Mouse (Mus musculus): ENCODE data around the gene Gpam. TPM values are rescaled to one million over a fixed set of nuclear protein-coding genes. Genes with fewer than 3 reads are reported as not detected.

The Gpam gene
- total RNA-seq, 2 experiments from 2014 or later: 42.0 to 43.0 TPM

GRCm38 (mm10) chr19:55115532-55115931, 11.5 kb downstream of the Gpam start:
- DNase-seq (ENCODE audit: low spot score in 2 of 2): no peak
- intact Hi-C loops (cut with DNase I): no loop called here

DNA sequence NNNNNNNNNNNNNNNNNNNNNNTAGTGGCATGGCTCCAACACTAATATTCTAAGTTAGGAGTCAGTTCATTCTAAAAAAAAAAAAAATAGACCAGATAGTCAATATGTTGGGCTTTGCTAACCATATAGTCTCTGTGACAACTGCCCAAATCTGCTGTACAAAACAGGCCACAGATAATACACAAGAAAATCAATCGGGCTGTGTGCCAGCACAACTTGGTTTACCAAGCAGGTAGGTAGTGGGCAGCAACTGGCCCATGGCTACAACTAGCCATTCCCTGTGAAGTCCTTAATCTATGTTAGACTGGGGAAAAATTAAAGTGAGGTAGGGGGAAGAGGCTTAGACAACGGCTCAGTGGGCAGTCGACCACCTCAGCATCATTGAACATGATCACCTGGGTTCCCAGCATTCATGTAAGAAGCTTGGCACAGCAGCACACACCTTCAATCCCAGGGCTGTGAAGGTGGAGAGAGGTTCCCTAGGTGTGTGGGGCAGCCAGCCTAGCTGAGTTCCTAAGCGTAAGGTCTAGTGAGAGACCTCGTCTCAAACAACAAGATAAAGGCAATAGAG, 12.1 kb downstream of the Gpam start:
- no peak for DNase-seq (ENCODE audit: low spot score in 2 of 2)
- intact Hi-C loops (cut with DNase I): no loop called here

GRCm38 (mm10) chr19:55107896-55108295, 19.1 kb downstream of the Gpam start:
- intact Hi-C loops (cut with DNase I): no loop called here
- DNase-seq (ENCODE audit: low spot score in 2 of 2): no peak

DNA sequence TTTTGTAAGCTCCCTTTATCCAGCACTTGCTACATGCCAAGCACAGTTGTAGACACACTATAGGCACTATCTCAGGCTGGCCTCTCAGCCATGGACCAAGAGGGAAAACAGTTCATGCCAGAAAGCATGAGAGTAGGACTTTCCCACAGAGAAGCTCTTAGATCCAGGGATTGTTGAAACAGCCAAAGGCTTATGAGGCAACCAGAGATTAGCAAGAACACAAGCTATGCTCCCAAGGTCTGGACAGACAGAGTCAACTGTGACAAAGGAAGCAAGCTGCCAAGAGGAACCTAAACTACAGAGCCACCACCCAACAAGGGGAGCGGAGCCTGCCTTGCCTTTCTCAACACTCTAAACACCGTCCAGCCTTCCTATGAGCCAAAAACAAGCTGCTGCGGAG, 21.1 kb downstream of the Gpam start:
- intact Hi-C loops (cut with DNase I): no loop called here
- DNase-seq (ENCODE audit: low spot score in 2 of 2): no peak

- DNase-seq (ENCODE audit: low spot score in 2 of 2): peak; percentile 23 to 39
- intact Hi-C loops (cut with DNase I): no loop called here
These were observed 23.8 kb downstream of the Gpam start for GRCm38 (mm10) chr19:55103081-55103830.

DNA sequence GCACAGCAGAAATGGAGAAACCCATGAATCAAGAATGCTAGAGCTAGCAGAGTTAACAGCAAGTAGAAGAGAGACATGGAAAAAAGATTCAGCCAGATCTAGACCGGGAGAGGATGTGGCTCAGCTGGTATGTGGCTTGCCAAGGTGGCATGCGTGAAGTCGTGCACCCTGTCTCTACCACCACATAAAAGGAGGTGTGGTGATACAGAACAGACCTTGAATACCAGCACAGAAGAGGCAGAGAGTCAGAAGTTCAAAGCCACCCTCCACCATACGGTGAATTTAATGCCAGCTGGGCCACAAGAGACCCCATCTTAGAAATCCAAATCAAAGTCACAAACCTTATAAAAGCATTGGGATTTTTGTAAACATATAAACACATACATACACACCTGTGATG, 25.4 kb downstream of the Gpam start:
- DNase-seq (ENCODE audit: low spot score in 2 of 2): no peak
- intact Hi-C loops (cut with DNase I): no loop called here

DNA sequence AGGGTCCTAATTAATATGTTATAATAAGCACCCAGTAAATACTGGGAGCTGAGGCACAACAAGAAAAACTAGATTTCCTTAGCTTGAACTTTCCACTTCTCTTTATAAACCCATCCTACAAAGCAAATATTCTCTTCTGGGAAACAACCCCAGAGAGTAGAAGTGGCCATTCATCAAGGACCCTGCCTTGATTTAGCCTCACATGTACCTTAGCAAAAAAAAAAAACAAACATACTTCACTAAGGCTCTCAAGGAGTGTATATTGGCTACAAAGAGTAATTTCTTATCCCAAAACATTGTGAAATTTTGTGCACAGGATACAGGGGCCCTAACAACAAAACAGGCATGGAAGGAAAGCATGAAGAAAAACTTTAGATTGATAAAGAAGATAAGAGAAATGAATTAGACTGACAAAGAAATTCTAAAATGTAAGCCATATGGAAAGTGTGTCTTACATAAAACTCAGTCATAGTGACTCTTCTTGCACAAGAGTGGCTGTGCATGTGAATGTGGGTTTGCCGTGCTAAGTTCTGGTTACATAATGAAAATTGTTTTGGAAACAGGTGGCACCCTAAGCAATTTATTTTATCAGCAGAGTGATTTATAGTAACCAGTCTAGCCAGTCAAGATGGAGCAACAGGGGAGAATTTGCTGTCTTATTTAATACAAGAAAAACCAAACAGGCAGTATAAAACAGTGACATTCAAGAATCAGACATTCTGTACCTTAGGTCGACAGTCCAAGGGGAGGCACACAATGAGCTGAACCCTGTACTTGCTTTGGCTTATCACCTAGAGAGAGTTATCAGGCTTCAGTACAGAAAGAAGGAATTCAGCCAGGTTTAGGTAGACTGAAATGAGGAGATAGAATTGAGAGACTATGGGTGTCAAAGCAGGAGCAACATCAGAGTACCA, 26.6 kb downstream of the Gpam start:
- intact Hi-C loops (cut with DNase I): no loop called here
- no peak for DNase-seq (ENCODE audit: low spot score in 2 of 2)

- intact Hi-C loops (cut with DNase I): loop anchor here (5.0 to 10.0 kb wide), 2 partner anchors 98 to 205 kb away; no protein-coding TSS in a partner anchor
These were observed 27.6 kb downstream of the Gpam start for GRCm38 (mm10) chr19:55099184-55100160.

DNA sequence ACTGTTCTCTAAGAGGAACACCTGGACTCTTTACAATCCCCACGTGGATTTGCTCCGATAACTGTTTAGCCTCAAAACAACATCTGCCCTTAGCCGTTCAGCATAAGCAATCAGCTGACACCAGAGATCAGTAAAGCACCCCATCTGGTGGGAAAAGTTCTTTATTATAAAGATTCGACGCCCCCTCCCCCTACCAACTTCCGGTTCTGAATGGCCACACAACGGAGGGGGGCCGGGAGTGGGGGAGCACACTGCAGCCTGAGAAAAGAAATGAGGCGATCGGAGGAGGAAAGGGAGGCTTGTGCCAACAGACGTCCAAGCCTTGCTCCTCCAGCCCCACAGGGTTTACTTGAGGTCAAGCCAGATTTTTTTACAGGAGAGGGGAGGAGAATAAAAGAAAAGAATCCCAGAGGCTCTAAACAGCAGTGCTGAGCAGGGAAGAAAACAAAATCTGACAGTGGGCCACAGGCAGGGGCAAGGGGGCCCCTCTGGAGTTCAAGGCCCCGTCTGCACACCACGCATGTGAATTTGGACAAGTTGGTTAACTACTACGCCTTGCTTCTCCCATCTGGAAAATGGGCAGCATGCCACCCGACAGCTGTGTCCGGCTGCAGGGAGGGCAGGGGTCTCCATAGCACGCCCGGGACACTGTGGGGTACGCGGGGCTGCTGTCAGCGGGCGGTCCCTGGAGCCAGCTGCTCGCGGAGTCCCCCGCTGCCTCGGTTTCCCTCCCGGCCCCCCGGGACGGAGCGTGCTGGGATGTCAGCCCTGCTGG, 28.4 kb downstream of the Gpam start:
- no peak for DNase-seq (ENCODE audit: low spot score in 2 of 2)
- intact Hi-C loops (cut with DNase I): loop anchor here (5.0 to 10.0 kb wide), 2 partner anchors 99 to 206 kb away; no protein-coding TSS in a partner anchor

More at GRCm38 (mm10) chr19:55099184-55100160, 27.6 kb downstream of the Gpam start:
- DNase-seq (ENCODE audit: low spot score in 2 of 2): peak; percentile 84 to 91

GRCm38 (mm10) chr19:55097396-55097967, 29.6 kb downstream of the Gpam start:
- DNase-seq (ENCODE audit: low spot score in 2 of 2): no peak
- intact Hi-C loops (cut with DNase I): loop anchor here (5.0 to 10.0 kb wide), 2 partner anchors 100 to 207 kb away; no protein-coding TSS in a partner anchor

- intact Hi-C loops (cut with DNase I): loop anchor here (5.0 to 10.0 kb wide), 2 partner anchors 101 to 208 kb away; no protein-coding TSS in a partner anchor
These were observed 30.4 kb downstream of the Gpam start for GRCm38 (mm10) chr19:55096666-55097065.

GRCm38 (mm10) chr19:55095547-55095946, 31.5 kb downstream of the Gpam start:
- no peak for DNase-seq (ENCODE audit: low spot score in 2 of 2)
- intact Hi-C loops (cut with DNase I): loop anchor here (5.0 to 10.0 kb wide), 2 partner anchors 102 to 209 kb away; no protein-coding TSS in a partner anchor

More at GRCm38 (mm10) chr19:55096666-55097065, 30.4 kb downstream of the Gpam start:
- DNase-seq (ENCODE audit: low spot score in 2 of 2): no peak

GRCm38 (mm10) chr19:55091602-55092413, 35.2 kb downstream of the Gpam start:
- peak; percentile 49 to 65 for DNase-seq (ENCODE audit: low spot score in 2 of 2)
- intact Hi-C loops (cut with DNase I): loop anchor here (10.0 kb wide), 1 partner anchor 213 kb away; no protein-coding TSS in a partner anchor

- no peak for DNase-seq (ENCODE audit: low spot score in 2 of 2)
- intact Hi-C loops (cut with DNase I): loop anchor here (10.0 kb wide), 1 partner anchor 214 kb away; no protein-coding TSS in a partner anchor
These were observed 36.2 kb downstream of the Gpam start for GRCm38 (mm10) chr19:55090885-55091284.

- intact Hi-C loops (cut with DNase I): loop anchor here (10.0 kb wide), 1 partner anchor 215 kb away; no protein-coding TSS in a partner anchor
- DNase-seq (ENCODE audit: low spot score in 2 of 2): no peak
These were observed 36.9 kb downstream of the Gpam start for GRCm38 (mm10) chr19:55090142-55090541.

GRCm38 (mm10) chr19:55087776-55088175, 39.3 kb downstream of the Gpam start:
- intact Hi-C loops (cut with DNase I): no loop called here

GRCm38 (mm10) chr19:55085857-55086185, 41.2 kb downstream of the Gpam start:
- DNase-seq (ENCODE audit: low spot score in 2 of 2): no peak
- intact Hi-C loops (cut with DNase I): no loop called here

More at GRCm38 (mm10) chr19:55087776-55088175, 39.3 kb downstream of the Gpam start:
- no peak for DNase-seq (ENCODE audit: low spot score in 2 of 2)

All from left cerebral cortex, postnatal 36 days (tissue).